Mouse (Mus musculus) left cerebral cortex, postnatal 14 days (tissue): ENCODE measurements around the gene Tceal6. TPM values are rescaled to one million over a fixed set of nuclear protein-coding genes. Genes with fewer than 3 reads are reported as not detected.
"Not testable (repeated sequence)": the region's sequence is repeated elsewhere in the genome, so short reads cannot be mapped to it uniquely, and the experiment has no call there.

Experiments used
- DNase-seq, 2 experiments: peaks; one replicate each; pipeline ENCODE4 v3.0.0; 2021 to 2022; ENCODE audit warnings: low spot score in 2 of 2, mixed read lengths in 1 of 2
- intact Hi-C: fragments of 180-260 bp; cut with DNase I; formaldehyde crosslinking; loops from one replicate; pipeline ENCODE4 v1.15.1; 2025
- long read RNA-seq, 2 experiments: library from polyadenylated mRNA; stranded (forward); transcript quantifications; one replicate each; pipeline ENCODE4 v2.0.0; 2021
- total RNA-seq, 2 experiments: library from RNA; stranded (reverse); gene quantifications; 2 replicates each; pipeline ENCODE4 v1.2.3; 2021

Gene Tceal6
- 10 to 100 TPM; 77.9 to 86.0 TPM for total RNA-seq
- long read RNA-seq, experiment 1, transcript Tceal6-201 (3 exons, 1,114 nt): major isoform, 52 of 62 reads
- long read RNA-seq, experiment 1, partial matches to known transcripts: 6 of 62 reads
- long read RNA-seq, experiment 1, other reads (novel, unspliced or antisense): 4 of 62 reads
- long read RNA-seq, experiment 2, transcript Tceal6-201 (3 exons, 1,114 nt): major isoform, 32 of 39 reads
- long read RNA-seq, experiment 2, partial matches to known transcripts: 0 of 39 reads
- long read RNA-seq, experiment 2, other reads (novel, unspliced or antisense): 7 of 39 reads

- peak; percentile 32 to 43 for DNase-seq
- intact Hi-C loops: no loop called here
These were observed at the start of gene Tceal6 for GRCm38 (mm10) chrX:135210436-135211221. Gene Tceal6, minus strand, starts transcription at chrX:135210687.

- DNase-seq: peak; percentile 8 to 19
- intact Hi-C loops: not testable (repeated sequence)
These were observed 583 bp downstream of the Tceal6 start for GRCm38 (mm10) chrX:135209773-135210435.

GRCm38 (mm10) chrX:135189924-135190323 lies 20.6 kb downstream of the Tceal6 start:
- DNase-seq, intact Hi-C loops: not testable (repeated sequence)

DNA sequence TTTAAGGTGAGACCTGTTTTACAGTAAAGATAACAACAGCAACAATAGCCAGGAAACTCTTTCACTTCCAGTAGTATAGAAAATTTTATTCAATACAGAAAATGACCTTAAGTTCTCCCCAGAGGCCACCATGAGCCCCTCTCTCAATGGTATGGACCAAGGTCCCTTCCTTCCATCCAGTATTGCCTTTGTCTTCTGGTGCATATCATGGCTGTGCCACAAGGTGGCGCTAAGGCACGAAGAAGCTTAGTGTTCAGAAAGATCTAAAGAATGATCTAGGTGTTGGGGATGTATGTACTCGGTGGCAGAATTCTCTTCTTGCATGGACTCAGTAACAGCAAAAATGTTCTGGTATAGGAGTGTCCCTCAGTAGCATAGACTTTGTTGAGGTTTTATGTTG lies 21.8 kb downstream of the Tceal6 start:
- DNase-seq, intact Hi-C loops: not testable (repeated sequence)

GRCm38 (mm10) chrX:135177532-135177931 lies 33.0 kb downstream of the Tceal6 start, which contains the start of gene Gm15023:
Gene Gm15023, minus strand, starts transcription at chrX:135177632.
- intact Hi-C loops, DNase-seq: not testable (repeated sequence)

Other genes starting within 250 kb of the Tceal6 start
- not detected for gene Nxf2, start 245.9 kb downstream of the Tceal6 start, total RNA-seq
- gene Zmat1, start 201.5 kb downstream of the Tceal6 start, total RNA-seq: 1 to 10 TPM; 7.3 to 8.7 TPM
- not detected for gene Gm15023, start 33.1 kb downstream of the Tceal6 start, total RNA-seq
- not detected for gene Pramel3, start 91.6 kb upstream of the Tceal6 start, total RNA-seq
- gene Gm5128, start 162.6 kb upstream of the Tceal6 start, total RNA-seq: not detected
- gene Gm7903, start 223.1 kb upstream of the Tceal6 start, total RNA-seq: not detected